Mouse (Mus musculus) right cerebral cortex, postnatal 4 days (tissue): ENCODE data around the gene Zcchc17.
A peak's percentile ranks its signal among the peaks of the same experiment; 100 is the strongest.

Source experiments
- DNase-seq: peaks from one replicate; pipeline ENCODE4 v3.0.0-alpha.2; 2022

Zcchc17 gene

DNA sequence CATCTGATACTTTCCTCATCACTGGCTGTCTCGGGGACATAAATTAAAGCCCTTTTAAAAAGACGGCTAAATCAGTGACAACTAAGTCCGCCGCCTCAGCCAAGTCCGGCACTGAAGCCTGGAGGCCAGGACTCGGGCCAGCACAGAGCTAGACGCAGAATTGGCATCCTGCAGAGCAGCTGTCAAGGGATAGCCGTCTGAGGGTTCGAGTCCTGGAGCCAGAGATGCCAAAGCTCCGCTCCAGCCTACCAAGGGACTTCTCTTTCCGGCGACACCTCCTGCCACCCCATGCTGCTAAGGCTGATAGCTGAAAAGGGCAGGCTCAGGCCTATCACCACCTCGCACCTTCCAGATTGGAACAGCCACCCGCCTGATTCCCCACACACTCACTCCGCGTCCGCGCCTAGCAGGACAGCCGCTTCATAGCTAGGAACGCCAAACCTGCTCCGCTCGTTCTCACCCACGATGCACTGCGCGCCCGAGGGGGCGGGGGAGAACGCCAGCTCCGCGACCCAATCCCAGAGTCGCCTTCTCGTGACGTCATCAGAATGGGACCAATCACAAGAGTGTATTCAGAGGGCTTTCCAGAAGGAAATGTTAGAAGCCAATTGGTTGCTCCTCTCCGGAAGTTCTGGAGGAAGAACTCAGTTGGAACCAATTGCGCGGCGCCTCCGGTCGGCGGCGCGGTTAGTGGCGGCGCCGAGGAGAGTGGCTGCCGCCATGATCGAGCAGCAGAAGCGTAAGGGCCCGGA lies at the start of gene Zcchc17, which contains the start of gene Snrnp40:
Zcchc17 (minus strand) TSS at position 458 of the 752 bp plus-strand sequence.
Snrnp40 (plus strand) TSS at position 647 of the 752 bp plus-strand sequence.
- peak; percentile 98 for DNase-seq

DNA sequence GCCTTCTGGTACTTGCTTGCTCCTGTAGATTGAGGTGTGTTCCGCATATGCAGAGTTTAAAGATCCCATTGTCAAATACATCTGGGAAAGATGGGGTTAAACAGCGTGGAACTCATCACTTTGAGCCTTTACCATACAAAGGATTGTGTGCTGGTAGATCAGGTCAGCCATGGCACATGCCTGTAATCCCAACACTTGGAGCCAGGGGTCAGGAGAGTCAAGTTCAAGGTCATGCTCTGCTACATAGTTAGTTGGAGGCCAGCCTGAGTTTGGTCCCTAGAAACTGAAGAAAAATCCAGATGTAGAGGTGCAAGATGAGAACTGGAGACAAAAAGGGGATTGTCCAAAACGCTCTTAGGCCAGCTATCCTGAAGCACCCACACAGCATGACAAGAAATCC lies 31.5 kb upstream of the Zcchc17 start:
- peak; percentile 9 for DNase-seq

DNA sequence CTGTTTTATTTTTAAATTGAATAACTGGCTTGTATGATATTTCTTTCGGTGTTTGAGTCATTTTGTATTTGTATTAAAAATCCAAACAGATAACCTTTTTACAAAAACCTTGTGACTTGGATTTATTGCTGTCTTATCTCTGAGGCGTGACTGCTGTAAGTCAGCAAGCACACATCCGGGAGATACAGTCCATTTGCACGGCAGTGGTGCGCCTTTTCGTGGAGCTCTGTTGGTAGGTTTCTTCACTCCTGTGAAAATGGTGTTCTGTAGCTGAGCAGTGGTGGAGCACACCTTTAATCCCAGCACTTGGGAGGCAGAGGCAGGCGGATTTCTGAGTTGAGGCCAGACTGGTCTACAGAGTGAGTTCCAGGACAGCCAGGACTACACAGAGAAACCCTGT lies 30.2 kb upstream of the Zcchc17 start:
- no peak for DNase-seq

DNA sequence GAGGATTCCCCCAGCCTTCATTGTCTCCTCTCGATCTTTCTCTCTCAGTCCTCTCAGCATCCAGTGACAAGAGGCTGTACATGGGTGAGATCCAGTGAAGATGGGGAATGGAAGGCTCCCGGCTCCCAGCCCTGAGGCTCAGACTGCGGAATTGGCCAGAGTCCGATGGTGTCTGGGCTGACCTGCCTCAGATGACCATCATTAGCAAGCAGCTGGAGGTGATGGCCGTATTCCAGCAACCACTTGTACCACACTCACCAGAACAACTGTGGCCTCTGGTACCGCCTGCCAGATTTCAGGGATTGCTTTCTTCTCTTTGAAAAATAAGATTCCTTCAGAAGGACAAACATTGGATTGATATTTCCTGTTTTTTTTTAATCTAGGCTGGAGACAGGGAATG lies 29.8 kb upstream of the Zcchc17 start:
- peak; percentile 7 for DNase-seq

DNA sequence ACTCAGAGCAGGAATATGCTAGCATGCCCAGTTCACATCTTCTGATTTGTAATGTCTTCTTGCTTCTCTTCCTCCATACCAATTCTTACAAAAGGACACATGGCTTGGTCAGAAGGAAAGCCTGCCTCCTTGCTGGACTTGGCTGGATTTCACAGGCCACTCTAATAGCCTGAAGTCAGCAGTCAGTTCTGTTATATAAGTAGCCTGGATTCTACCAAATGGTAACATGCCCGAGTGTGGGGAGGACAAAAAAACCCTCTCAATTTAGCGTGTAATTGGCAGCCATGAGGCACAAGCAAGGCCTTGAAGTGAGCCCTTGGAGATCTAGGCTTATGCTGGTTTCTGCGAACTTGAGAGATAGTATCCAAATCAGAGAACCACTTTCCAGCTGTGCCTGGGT lies 27.5 kb upstream of the Zcchc17 start:
- DNase-seq = no peak

DNA sequence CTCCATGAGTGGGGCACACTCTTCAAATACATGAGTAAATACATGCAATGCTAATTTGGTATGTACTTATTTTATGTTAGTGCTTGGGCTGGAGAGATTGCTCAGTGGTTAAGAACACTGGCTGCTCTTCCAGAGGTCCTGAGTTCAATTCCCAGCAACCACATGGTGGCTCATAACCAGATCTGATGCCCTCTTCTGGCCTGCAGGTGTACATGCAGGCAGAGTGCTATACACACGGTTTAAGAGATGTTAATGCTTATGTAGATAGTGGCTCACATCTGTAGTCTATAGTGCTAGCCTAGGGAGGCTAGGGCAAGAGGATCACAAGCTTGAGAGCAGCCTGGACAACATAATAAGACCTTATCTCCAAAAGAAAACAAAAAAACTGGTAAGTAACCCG lies 20.7 kb upstream of the Zcchc17 start:
- no peak for DNase-seq

DNA sequence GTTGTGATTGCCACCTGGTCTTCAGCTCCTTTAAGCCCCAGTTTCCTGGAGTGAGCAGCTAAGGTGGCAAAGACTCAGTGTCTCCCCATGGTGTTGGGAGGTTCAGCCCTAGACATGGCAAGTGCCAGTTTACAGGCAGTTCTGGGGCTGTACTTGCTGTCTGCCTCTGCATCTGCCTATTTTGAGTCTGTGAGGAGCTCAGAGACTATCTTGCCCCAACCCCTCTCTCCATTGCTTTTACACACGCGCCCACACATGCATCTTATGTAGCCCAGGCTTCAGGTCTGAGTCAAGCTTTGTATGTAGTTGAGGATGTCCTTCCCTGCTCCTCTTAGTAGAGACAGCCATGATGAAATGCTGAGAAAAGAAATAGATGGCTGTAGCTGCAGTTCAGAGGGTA lies 19.4 kb upstream of the Zcchc17 start:
- no peak for DNase-seq

DNA sequence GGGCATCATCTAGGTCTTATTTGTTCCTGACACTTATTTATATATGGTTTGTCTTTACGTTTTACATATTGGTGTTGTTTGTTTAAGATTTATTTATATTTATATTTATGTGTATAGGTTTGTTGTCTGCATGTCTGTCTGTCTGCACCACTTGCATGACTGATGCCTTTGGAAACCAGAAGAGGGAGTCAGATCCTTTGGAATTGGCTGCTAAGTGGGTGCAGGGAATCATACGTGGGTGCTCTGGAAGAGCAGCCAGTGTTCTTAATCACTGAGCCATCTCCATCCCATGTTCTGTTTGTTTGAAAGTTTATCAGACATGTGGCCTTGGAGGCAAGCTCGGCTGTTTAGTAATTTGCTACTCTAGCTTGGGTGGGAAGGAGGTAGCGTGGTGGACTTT lies 17.8 kb upstream of the Zcchc17 start:
- DNase-seq = no peak

DNA sequence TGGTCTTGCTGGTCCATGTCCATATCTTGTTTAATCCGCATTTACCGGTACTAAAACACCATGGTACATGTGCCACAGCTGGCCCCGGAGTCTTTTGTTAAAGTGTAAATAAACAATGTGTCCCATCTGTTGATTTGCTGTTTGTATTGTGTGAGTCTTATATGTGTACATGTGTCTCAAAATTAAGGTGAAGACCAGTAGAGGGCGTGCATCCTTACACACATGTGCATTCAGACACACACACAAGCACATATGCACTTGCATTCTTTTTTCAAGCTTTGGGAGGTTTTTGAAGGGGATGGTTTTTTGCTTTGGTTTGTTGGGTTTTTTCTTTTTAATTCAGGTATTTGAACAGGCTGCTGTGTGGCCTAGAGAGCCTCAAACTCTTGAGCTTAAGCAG lies 16.9 kb upstream of the Zcchc17 start:
- DNase-seq = no peak

DNA sequence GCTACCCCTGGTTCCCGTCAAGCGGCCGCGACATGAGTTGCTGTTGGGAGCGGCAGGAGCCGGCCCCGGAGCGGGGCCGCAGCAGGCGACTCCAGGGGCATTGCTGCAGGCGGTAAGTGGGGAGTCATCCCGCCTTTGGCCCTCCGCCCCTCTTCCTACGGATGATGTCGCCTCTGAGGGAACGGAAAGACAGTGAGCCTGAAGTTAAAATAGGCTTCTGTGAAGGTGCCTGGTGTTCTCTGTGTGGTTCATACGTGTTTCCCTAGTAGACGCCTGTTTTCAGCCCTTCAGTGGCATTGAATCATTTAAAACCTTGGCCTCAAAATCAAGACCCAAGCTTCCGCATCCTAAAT lies 471 bp upstream of the Zcchc17 start:
- DNase-seq = no peak

DNA sequence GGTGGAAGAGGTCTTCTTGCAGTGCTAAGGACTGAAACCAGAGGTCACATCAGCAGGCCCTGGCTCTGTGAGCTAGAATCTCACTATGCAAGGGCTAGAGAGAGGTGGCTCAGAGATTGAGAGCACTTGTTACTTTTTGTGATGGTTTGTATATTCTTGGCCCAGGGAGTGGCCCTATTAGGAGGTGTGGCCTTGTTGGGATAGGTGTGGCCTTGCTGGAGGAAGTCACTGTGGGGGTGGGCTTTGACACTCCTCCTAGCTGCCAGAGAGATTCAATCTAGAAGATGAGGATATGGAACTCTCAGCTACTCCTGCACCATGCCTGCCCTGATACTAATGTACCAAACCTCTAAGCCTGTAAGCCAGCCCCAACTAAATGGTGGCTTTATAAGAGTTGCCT lies 1.8 kb downstream of the Zcchc17 start:
- DNase-seq = no peak

DNA sequence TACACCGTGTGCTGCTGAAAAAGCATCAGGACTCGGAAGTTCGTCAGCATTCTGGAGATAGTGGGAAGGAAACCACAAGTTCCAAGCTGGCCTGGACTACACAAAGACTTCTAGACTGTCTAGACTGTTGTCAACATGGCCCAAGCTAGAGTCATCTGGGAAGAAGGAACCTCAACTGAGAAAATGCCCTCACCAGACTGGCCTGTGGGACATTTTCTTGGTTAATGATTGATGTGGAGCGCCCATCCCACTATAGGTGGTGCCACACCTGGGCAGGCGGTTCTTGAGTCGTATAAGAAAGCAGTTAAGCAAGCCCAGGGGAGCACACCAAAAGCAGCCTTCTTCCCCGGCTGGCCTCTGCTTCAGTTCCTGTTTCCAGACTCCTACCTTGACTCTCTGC lies 7.2 kb downstream of the Zcchc17 start:
- no peak for DNase-seq

DNA sequence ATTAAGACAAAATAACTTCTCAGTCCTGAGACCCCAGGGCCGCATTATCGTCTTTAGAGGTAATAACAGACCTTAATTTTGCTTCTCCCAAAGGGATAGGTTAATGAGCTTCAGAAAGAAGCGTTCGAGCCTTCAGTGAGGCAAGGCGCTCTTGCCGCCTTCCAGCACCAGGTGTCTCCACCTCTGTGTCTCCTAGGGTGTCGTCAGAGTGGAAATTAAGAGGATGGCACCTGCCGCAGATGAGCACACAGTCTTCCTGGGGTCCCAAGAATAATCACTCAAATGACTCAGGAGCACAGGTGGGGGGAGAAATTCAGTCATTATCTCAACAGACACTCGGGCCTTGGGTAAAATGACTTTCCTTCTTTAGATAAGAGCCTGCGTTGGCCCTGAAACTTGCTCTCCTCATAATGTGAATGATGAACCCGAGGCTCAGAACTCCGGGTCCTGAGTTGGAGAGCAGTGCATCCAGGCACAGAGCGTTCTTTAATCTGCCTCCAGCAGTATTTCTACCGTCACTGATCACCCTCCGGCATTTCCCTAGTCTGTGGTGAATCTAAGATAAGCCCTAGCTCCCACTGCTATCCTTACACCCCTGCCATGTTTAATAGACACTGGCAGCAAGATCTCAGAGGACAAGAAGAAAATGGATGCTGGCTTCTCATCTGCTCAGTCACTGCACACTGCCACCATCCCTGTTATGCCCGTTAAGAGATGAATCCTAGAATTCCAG lies 8.9 kb downstream of the Zcchc17 start:
- no peak for DNase-seq

DNA sequence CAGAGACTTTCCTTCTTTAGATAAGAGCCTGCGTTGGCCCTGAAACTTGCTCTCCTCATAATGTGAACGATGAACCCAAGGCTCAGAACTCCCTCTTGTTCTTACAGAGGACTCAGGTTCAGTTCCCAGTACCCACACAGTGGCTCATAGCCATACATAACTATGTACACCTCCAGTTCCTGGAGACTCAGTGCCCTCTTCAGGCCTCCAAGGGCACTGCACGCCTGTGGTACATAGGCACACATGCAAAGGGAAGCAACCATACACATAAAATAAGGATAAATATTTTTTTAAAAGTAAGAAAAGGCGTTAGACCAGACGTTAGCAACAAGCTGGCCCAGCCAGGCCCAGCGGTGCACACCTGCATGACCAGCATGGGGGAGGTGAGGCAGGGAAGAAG lies 10.1 kb downstream of the Zcchc17 start:
- DNase-seq = no peak

DNA sequence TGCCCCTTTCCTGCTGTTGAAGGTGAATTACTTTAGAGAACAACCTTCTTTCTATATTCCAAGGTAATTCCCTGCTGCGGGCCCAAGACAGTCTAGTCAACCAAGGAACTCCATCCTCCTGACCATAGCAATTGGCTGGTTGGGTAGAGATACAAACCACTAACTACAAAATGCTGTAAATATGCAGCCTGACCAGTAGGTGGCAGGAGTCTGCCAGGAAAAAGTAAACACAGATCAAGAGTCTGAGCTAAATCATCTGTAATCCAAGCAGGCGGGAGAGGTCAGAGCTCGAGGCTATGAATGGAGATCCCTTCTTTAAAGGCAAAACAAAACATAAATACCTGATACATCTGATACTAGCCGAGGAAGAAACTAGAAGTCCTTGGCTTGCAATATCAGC lies 18.1 kb downstream of the Zcchc17 start:
- DNase-seq = peak; percentile 33

DNA sequence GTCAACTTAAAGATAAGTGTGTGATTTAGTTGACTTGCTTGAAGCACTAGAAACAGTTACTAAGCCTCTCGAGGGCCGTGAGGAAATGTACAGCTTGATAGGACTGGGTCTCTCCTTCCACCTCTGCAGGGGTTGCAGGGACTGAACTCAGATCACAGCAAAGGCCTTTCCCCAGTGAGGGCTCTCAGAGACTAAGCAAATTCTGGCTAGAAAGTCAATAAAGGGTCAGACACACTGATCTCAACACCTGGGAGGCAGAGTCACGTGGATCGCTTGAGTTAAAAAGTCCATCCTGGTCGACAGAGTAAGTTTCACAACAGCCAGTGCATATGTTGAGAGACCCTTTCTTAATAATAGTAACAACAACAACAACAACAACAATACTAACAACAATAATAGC lies 23.9 kb downstream of the Zcchc17 start:
- DNase-seq = no peak

DNA sequence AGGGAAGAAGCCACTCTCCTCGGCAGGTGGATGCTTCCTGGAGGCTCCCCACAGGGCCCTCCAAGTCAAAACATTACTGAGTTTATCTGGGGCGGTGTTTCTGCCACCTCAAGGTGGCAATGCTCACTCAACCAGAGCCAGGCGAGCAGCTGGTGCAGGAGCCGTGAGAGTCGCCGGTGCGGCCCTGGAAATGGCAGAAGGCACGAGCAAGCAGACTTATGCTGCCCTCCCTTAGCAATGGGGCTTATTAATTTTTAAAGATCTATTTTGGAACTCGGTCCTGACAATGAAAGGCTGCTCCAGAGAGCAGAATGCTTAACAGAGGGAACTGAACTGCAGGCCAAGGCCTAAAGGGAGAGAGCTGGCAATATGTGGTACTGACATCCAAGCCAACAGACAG lies 32.4 kb downstream of the Zcchc17 start:
- DNase-seq = no peak

DNA sequence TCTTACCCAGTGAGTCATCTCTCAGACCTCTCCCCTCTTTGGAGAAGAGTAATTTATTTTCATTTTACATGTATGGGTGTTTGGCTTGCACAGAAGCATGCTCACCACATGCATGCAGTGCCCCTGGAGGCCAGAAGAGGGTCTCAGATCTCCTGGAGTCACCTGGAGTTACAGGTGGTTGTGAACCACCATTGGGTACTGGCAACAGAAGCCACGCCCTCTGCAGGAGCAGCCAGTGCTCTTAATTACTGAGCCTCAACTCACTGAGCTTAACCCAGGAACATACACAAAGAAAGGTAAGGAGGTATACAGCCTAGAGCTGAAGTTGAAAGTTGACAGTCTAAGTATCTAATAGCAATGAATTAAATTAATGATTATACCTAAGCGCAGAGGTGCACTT lies 34.3 kb downstream of the Zcchc17 start:
- no peak for DNase-seq

DNA sequence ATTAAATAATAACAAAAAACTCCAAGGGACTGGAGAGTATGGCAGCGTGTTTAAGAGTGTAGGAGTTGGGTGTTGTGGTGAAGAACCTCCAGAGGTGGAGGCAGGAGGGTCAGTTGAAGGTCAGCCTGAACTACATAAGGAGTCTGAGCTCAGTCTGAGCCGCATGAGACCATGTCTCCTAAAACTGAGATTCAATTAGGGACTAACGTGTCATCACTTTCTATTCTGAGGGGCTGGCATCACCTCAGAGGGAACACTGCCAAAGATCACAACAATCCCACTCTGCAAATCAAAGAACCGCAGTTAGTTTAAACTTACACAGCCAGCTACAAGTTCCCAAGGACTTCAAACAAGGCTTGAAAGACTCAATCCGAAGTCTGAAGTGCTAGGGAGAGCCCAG lies 36.1 kb downstream of the Zcchc17 start:
- no peak for DNase-seq

DNA sequence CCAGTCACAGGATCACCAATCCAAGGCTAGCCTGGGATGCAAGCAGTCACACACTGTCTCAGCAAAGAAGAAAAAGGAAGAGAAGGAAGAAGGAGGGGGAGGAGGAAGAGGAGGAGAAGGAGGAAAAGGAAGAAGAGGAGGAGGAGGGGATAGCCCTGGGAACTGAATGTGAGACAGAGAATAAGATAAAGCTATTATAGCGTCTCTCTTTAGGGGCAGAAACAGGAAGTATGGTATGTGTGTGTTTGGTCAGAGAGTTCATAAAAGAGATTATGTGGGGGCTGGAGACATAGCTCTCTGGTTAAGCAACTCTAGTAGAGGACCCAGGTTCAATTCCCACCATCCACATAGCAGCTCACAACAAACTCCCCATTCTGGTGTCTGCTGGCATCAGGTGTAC lies 36.6 kb downstream of the Zcchc17 start:
- no peak for DNase-seq

DNA sequence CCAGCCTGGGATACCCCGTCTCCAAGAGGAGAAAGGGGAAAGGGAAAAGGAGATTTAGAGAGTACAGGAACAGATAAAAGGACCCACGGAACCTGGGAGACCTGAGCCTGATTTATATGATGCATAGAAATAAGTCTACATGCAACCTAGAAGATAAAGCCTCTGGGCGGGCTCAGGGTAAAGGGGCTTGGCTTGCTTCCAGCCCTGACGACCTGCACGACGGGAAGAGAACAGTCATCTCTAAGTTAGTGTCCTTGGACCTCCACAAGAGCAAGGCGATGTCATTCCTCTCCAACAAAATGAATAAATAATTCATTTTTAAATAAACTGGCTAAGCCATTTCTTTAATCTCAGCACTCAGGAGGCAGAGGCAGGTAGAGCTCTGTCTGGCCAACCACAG lies 37.2 kb downstream of the Zcchc17 start:
- DNase-seq = no peak

DNA sequence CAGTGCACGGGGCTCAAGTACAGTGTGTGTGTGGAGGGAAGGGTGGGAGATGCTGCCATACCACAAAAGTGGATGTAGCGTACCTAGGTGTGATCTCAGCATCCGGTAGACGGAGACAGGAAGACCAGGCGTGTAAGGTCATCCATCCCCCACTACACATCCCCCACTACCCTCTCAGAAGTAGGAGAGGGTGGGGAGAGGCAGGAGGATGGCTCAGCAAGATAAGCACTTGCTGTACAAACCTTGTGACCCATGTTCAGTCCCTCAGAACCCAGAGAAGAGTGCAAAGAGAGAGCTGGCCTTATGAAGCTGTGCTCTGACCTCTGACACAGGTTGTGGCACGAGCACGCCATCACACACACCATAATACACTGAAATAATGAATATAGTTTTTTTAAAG lies 38.1 kb downstream of the Zcchc17 start:
- no peak for DNase-seq

DNA sequence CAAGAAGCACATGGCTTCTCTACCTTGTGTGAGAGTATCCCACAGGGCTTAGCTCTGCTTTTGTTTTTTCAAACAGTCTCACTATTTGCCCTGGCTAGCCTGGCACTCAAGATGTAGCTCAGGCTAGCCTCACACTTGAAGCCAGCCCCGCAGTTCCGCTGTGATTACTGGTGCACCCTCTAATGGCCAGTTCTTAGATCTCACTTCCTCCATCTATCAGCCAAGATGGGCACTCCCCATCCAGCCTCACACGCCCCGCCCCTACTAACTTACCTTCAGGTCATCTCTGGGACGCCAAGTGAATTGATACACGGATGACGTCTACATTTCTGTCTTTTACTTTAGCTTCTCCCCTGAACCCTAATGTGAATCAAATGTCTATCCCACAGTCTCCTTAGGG lies 40.2 kb downstream of the Zcchc17 start:
- DNase-seq = no peak

DNA sequence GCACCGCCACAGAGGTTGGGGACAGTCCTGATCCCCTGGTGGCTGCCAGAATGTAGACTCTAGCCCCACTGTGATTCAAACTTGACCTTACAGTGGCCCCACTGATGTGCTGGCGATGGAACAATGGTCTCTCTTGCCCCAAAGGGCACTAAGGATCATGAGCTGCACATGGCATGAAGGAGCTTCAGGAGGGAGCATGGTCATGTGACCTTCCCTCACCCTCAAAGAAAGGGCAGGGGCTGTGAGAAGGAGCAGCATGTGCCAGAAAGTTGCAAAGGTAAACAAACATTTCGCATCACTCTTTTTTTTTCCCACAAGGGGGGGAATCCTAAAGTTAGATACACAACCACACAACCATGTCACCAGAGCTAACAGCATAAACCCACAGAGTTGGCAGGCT lies 41.6 kb downstream of the Zcchc17 start:
- no peak for DNase-seq

DNA sequence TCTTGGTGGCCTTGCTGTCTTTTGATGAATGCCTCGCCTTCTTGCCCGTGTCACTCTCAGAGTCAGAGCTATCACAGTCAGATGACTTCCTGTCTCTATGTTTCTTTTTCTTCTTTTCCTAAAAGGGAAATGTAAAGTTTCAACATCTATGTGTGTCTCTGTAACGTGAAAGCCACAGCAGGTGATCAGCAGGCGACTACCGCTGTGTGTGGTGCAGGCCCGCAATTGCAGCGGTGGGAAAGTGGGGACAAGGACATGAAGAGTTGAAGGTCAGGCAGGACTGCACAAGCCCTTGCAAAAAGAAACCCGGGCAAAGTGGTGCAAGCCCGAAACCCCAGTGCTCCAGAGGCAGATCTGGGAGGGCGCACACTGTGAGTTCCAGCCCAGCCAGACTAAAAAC lies 43.1 kb downstream of the Zcchc17 start:
- DNase-seq = no peak
